Mouse (Mus musculus) kidney, postnatal 4 days (tissue): ENCODE results near the gene Sdf2l1.
"Not testable (repeated sequence)": the region's sequence is repeated elsewhere in the genome, so short reads cannot be mapped to it uniquely, and the experiment has no call there.

Experiments used
- DNase-seq, 2 experiments: peaks; one replicate each; pipeline ENCODE4 v3.0.0; 2021; ENCODE audit warnings: mixed read lengths in 2 of 2

Gene Sdf2l1

DNA sequence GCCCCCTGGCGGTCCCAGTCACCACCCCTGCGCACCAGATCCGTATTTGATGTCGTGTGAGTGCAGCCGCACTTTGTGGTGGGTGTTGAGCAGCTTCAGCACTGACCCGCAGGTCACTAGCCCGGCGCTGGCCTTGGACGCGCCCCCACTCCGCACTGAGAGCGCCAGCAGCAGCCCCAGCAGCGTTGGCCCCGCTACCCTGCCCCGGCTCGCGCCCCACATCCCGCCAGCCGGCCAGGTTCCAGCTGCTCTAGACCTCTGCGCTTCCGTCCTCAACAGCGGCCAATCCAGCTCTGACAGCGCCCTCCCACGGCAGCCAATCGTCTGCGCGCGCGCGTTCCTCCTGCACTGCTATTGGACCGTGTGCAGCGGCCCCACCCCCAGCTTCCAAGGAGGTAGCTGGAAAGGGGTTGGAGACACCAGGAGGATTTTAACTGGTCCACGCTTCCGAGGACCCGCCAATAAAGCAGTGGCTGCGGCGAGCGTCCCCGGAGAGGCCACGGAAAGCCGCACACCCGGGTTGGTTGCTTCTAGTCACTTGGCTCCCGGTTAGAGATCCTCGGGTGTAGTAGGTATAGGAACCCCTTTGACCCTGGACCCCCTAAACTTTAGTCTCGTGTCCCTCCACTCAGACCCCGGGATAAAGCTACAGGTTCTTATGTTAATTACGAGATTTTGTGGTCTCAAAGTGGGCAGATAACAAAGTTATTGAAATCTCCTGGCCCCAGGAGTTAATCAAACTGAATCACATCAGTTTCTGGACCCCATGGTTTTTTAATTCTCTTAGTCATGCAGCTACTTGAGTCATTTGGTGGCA, at the start of gene Sdf2l1:
Gene Sdf2l1 (minus strand): TSS at position 295 of the 817 bp plus-strand sequence.
- peak; percentile 98 to 99 for DNase-seq

DNA sequence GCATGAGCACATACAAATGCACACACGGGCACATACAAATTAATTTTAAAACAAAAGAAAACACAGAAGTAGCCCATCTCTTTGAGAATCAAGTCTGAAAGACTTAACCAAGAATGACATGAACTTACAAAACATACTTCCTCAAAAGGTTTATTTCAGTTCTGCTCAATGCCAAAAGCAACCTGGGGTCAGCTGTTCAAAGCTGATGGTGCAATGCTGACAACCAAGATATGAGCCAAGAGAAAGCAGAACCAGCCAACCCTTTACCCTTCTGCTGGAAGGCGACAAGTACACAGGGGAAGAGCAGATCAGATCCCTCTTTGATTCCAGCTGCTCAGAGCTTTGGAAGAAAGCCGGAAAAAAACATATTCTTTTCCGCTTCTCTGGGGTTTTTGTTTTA, 49.2 kb upstream of the Sdf2l1 start:
- no peak for DNase-seq

DNA sequence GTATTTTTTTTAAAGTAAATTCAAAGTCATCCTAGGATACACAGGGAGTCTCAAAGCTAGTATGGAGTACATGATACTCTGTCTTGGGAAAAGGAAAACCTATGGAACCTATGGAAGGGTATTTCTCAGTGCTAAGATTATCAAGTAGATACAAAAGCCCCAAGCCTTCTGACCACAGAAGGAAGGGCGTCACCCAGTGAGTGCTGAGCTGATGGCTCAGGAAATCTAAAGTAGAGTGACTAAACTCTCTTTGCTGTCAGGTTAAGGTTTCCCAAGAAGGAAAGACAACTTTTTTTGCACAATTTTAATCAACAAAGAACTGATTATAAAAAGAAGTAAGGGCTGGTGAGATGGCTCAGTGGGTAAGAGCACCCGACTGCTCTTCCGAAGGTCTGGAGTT, 47.5 kb upstream of the Sdf2l1 start:
- DNase-seq = no peak

DNA sequence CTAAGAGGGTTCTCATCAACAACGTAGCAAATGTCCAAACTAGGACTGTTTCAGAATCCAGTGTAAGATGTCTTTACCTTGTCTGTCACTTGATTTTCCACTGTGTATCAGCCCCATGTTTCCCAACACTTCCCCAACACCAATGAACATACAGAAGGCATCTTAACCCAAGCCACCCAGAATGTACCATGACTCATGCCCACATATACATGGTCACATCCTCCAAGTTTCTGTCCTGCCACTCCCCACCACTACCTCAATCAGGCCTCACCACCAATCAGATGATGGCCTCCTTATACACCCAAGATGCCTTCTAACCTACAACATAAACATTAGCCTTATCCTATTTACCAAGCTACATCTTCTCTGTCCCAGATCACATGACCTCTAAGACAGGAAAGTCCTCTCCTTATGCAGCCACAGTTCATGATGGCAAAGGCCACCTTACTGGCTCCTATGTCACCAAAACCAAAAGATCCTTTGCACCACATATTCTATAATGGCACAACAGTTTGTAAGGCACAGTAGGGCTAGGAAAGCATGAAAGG, 45.5 kb upstream of the Sdf2l1 start:
- no peak for DNase-seq

DNA sequence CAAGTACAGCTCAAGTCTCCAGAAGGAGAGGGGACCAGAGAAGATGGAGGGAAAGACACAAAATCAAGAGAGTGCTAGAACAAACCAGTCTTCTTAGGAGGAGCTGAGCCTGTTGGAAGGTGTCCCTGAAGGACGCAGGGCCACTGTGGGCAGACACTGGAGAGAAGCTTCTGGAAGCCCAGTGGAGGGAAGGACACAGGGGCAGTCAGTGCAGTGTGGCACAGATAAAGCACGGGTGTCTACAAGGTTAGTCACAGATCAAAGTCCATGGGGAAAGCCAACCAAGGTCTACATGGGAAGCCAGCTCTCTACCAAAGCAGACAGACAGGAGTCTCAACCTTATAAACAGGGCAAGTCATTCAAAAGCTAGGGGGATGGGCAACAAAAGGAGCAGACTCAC, 43.6 kb upstream of the Sdf2l1 start:
- no peak for DNase-seq

DNA sequence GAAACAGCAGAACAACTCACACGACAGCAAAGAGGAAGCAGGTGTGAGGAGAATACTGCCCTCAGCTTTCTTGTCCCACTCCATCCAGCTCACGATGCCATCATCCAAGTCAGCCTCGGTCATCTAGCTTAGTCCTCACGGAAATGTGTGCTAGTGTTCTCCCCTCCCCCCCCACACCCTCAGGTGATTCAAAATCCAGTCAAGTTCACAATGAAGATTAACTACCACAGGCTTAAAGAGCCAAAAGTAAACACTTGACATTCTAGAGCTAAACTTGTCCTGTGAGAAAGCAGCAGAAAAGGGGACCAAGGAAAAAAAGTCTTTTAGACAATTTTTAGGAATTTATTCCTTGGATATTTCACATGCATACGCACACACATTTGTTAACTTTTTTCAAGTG, 35.9 kb upstream of the Sdf2l1 start:
- no peak for DNase-seq

DNA sequence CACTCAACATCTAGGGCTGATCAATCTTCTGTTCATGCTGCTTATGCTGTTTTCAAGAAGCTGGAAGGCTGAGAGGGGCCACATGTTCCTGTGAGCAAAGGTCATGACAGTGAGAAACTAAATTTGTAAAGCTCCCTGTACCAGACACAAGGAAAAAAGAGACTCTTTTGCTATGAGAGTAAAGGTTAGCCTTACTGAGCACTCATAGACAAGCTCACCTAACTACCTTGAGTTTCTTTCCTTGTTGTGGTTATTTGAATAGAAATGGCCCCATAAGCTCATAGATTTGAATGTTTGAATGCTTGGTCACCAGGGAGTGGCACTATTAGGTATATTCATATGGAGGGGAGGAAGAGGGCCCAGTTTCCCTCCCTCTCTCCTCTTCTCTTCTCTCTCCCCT, 35.0 kb upstream of the Sdf2l1 start:
- no peak for DNase-seq

DNA sequence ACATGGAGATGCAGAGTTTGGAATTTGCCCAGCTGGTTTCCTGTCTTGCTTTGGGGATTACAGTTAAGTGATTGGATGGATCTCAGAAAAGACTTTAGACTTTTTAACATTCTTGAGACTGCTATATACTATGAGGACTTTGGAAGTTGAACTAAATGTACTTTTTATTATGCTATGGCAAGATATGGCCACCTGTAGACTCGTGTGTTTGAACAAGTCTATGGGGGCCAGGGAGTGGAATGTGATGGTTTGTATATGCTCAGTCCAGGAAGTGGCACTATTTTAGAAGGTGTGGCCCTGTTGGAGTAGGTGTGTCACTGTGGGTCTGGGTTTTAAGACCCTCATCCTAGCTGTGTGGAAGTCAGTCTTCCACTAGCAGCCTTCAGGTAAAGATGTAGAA, 33.3 kb upstream of the Sdf2l1 start:
- DNase-seq = not testable (repeated sequence)

DNA sequence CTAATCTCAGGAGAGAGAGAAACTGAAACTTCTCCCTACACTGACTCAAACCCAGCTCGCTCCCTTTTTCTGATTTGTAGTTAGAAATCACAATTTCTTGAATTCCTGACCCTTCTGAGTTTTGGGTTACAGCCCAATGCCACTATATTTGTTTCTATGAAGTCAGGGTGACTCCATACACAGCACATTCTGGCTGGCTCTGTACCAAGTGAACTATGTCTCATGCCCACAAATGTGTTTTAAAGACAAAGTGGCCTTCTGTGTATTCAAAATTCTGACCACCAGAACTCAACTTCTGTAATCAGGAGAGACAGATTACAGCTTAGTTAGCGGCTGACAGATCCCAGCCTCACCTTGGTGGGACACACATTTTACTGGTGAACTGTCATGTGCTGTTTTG, 22.2 kb upstream of the Sdf2l1 start:
- no peak for DNase-seq

DNA sequence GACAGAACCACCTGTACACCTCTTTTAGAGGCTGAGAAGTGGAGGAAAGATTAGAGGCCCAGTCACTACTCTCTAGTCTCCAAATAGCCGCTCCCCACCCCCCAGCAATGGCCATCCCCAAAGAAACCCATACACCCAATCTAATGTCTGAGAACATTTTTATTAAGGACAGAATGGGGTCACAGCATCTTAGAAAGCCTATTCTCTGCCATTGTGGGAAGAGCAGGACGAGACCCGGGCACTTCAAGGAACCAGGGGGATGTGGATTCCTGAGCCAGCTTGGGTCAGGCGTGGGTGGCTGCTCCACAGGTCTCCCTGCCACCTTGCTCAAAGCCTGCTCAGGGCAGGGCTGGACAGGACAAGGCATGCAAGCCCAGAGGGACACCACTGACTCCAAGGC, 19.7 kb upstream of the Sdf2l1 start:
- DNase-seq = no peak

DNA sequence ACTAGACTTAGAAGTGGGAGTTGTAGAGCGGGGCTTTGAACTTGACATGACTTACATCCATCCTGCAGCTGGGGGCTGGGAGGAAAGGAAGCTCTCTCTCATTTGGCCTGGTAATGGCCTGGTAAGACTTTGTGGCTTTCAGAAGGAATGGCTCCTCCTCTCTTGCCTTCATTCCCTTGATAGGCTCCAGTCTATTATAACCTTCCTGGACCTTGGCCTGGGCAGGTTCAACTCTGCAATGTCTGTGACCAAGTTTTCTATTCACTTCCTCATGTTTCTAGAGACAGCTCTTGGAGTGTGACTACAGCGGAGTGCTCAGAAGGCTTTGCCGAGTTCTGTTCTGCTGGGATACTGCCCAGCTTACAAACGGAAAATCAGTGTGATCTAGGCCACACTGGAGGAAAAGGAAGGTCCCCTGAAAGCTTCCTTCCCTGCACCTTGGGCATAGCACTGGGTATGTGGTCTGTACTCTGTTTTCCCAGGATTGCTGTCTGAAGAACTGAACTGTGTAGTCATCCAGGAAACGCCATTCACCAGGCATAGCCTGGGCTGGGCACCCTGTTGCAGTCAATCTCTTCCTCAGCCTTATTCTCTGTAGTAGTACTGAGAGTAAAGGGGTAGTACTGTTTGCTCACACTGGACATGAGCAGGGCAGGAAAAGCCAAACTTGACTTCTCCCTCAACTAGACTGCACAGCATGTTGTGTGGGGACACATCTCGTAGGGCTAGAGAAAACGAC, 18.5 kb upstream of the Sdf2l1 start:
- DNase-seq = peak in 1 of 2 experiments; percentile 16

DNA sequence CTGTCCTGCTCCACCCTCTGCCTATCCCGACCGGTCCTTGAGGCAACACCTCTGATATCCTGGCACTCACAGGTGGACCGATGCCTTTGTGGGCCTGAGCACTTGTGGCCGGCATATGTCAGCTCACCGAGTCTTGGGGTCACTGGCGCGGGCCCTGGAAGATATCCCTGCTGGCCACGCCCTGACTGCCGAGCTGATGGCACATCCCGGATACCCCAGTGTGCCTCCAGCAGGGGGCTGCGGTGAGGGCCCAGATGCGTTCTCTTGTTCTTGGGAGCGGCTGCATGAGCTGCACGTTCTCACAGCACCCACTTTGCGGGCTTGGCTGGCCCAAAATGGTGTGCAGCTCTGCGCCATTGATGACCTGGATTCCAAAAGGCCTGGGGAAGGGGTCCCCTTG, 15.9 kb upstream of the Sdf2l1 start:
- peak; percentile 60 to 68 for DNase-seq

DNA sequence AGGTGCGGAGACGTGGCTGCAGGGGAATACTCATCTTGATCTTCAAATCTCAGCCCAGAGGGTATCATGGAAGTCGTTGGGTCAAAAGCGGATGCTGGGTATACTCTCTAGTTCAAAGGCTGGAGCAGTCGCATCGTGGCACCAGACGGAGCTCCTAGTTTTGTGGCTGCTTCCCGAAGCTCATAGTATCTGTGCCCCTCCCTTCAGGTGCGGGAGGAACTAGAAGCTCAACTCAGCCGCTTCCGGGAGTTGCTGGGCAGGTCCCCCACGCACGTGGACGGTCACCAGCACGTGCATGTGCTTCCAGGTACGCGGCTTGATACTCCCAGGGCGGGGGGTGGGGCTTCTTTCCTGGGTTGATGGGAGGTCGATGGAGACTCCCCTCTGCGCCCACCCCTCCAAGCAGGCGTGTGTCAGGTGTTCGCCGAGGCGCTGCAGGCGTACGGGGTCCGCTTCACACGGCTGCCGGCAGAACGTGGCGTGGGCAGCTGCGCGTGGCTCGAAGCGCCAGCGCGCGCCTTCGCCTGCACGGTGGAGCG, 15.3 kb upstream of the Sdf2l1 start:
- DNase-seq = peak; percentile 15 to 46

DNA sequence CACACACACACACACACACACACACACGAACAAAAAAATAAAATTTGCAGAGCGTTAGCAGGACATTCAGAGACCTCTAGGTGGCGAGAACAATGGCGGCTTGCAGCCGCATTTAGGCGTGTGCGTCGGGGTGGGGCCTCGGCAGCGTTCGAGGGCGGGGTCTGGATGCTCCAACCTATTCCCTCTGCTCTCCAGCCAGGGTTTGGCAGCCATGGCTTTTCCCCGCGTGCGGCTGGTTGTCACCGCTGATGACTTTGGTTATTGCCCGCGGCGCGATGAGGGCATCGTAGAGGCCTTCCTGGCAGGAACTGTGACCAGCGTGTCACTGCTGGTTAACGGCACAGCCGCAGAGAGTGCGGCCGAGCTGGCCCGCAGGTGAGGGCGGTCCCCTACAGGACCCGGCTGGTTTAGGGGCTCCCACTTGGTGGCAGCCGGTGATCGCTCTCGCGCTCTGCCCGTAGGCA, 14.6 kb upstream of the Sdf2l1 start, which contains the start of gene Ccdc116:
Gene Ccdc116 (minus strand): TSS at position 458 of the 464 bp plus-strand sequence.
- DNase-seq = peak; percentile 85 to 90

DNA sequence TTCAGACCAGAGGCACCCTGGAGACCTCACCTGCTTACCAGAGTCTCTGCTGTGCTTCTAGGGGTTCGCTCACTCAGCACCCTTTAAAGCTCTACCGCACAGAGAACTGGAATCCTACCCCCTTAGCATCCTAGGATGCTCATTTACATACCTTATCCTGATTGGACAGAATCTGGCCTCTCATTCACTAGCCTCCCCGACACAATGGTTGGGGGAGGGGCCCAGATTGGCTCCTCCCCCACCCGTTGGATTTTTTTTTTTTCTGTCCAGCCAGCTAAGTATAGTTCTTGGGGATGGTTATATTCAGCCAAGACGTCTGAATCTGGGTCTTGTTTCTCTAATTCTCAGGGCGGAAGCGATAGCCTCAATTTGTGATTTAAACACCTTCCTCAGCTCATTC, 12.2 kb upstream of the Sdf2l1 start, which contains the start of gene Ydjc:
Gene Ydjc (plus strand): TSS at position 283 of the 400 bp plus-strand sequence.
- DNase-seq = peak in 1 of 2 experiments; percentile 37

DNA sequence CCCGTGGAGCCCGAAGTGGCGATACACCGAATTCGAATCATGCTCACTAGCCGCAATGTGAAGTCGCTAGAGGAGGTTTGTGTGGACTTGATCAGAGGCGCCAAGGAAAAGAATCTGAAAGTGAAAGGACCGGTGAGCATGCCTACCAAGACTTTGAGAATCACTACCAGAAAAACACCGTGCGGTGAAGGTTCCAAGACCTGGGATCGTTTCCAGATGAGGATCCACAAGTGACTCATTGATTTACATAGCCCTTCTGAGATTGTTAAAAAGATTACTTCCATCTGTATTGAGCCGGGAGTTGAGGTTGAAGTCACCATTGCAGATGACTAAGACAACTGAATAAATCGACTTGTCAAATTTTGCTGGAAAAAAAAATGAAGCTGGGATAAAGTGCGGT, 5.2 kb upstream of the Sdf2l1 start:
- DNase-seq = no peak

DNA sequence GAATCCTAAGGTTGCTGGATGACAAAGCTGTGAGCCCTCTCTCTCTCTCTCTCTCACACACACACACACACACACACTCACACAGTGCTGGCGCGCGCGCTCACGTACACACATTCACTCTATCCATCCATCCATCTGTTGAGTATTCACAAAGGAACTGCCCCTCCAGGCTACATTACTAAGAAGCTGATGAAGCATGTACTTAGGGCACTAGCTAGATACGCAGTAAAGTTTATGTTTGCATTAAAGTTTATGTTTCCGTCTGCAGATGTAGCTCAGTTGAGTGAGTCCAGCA, 670 bp upstream of the Sdf2l1 start:
- DNase-seq = no peak

DNA sequence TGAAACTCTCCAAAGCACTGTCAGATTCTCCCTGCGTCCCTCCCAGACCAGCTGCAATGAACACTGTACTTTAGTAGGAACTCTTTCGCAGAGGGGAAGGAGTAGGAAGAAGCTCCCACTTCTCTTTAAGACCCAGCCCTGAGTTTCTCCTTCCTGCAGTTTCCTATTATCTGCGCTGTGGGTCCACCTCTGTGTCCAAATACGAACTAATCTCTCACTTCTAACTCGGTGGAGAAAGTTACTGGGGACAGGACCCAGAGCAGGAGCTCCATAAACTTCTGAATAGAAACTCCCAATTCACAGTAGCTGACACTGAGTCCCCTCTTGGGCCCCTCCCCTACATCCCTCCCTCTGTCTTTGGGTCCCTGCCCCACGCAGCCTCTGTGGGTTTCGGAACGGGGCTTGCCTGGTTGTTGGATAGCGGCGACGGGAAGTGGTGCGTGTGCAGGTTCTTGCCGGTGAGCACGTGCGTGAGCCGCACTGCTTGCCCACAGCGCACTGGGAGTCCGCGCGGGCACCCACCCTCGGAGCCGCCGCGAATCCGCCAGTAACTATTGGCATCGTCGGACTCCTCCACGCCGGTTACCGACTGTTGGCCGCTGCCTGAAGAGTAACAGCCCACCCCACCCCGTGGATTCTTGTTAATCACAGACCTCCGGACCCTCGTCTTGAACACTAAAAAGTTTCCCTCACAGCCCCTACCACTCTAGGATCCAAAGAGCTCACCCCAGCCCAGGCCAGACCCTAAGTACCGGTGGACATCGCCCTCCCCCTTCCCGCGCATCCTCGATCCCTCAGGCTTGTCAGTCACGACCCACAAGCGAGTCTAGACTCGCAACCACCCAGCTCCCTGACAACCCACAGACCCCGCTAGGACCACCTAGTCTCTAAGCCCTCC, 743 bp downstream of the Sdf2l1 start:
- DNase-seq = peak; percentile 20 to 37

DNA sequence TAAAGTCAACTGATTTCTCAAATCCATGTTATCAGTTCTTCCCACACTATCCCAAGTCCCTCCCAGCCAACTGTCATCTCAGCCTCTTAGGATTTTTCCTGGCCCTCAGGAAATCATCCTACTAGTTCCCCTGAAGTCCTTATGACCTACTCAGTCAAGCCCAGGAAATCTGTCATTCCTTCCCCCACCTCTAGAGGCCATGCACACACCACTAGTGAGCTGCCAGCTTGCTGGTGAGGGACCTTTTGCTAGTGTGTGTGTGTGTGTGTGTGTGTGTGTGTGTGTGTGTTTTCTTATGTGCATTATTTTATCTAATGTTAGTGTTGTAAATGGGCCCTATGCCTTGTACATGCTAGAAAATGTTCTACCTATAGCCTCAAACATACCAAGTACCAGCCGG, 4.9 kb downstream of the Sdf2l1 start:
- DNase-seq = peak; percentile 58 to 70

DNA sequence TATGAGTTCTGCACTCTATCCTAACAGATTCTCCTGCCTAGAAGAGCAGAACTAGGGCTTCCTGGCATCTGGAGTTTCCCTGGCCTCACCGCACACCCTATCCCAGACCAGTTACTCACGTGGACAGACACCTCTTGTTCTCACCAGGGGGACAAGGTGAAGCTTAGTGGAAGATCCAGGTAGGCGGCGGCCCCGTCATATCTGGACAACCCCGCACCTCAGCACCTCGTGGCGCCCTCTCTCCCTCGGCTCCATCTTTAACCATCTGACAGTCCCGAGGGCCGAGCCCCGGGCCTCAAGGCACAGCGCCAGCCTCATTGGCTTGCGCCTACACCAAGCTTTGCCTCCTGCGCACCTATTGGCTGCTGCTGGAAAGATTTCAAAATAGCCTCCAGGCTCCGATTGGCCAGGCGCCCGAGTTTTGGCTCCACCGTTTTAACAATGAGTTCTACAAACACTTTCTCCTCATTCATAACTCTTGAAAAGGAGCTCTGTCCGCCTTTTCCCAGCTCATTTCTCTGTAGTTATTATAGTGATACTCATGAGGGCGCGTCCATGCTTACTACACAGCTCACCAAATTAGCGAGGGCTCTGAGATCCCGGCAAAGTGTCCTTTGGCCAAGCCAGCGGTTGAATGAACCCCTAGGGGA, 7.2 kb downstream of the Sdf2l1 start, which contains the start of gene 2610318N02Rik:
Gene 2610318N02Rik (minus strand): TSS at position 297 of the 650 bp plus-strand sequence.
- peak; percentile 84 to 89 for DNase-seq

DNA sequence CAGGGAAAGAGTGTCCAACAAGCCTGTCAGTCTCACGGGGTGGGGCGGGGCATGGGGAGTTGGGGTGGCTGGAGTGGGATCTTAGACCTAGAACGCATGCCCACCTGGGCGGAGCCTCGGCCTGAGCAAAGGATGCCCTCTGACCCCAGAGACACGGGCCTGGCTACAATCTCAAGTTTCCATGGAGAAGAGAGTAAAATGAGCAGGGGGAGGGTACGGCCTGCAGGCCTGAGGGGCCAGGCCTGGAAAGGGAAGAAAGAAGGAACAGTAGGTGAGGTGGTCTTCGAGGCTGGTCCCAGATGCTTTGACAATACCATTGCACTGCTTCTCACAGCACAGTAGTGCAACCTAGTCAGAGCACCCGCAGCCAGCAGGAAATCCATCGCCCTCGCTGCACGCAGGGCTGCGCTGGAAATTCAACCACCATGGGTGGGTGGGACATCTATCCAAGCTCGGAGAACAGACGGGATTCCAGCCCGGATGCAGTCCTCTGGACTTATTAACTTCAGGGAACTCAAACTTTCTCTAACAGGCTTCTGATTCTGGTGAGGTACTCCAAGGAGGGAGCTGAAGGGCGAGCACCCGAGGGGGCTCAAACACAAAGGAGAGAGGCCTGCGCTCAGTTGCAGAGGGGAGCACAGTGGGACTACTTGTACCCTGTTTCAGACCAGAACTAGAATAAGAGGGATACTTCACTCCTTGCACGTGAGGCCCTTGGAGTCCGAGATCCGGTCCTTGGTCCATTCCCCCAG, 7.9 kb downstream of the Sdf2l1 start:
- peak; percentile 43 to 44 for DNase-seq
